Mouse (Mus musculus): Measurements from ENCODE around the gene Tnfrsf26. TPM values are rescaled to one million over a fixed set of nuclear protein-coding genes. Genes with fewer than 3 reads are reported as not detected.

The Tnfrsf26 gene
- polyA plus RNA-seq, 1 experiment = 0.22 TPM

- Histone ChIP-seq H3K4me1 (peaks cover 34% of the 10 kb centered on the region), H3K27me3 (replicated peaks) (peaks cover 5% of the 10 kb centered on the region), H3K36me3 (replicated peaks; ENCODE audit: low read length) (no peaks in the 10 kb centered on the region), H3K9me3 (peaks cover 7% of the 10 kb centered on the region), H3K4me3 (replicated peaks) (peak overlapping the region; percentile 85)
- no peak for TF ChIP-seq GATA1 (IDR thresholded peaks at IDR 0.05; ENCODE audit: borderline replicate concordance, low read length)
- TF ChIP-seq FLI1 (IDR thresholded peaks at IDR 0.05; ENCODE audit: low read length) = no peak
These were observed 801 bp downstream of the Tnfrsf26 start for GRCm38 (mm10) chr7:143627555-143628286.

- peaks cover 4% of the 10 kb centered on the region for H3K27me3 ChIP-seq (replicated peaks)
- H3K36me3 ChIP-seq (replicated peaks; ENCODE audit: low read length) = no peaks in the 10 kb centered on the region
- H3K4me1 ChIP-seq = peaks cover 34% of the 10 kb centered on the region
- H3K9me3 ChIP-seq = peaks cover 7% of the 10 kb centered on the region
- TF ChIP-seq FLI1 (IDR thresholded peaks at IDR 0.05; ENCODE audit: low read length) (no peak), GATA1 (IDR thresholded peaks at IDR 0.05; ENCODE audit: borderline replicate concordance, low read length) (no peak)
- no peak overlapping the region for H3K4me3 ChIP-seq (replicated peaks)
These were observed 2.3 kb downstream of the Tnfrsf26 start for GRCm38 (mm10) chr7:143626178-143626577.

GRCm38 (mm10) chr7:143625151-143625550, 3.4 kb downstream of the Tnfrsf26 start:
- H3K4me3 ChIP-seq (replicated peaks) = peak overlapping the region; percentile 28
- peaks cover 7% of the 10 kb centered on the region for H3K9me3 ChIP-seq
- H3K4me1 ChIP-seq = peaks cover 34% of the 10 kb centered on the region
- TF ChIP-seq FLI1 (IDR thresholded peaks at IDR 0.05; ENCODE audit: low read length) (no peak), GATA1 (IDR thresholded peaks at IDR 0.05; ENCODE audit: borderline replicate concordance, low read length) (no peak)
- no peaks in the 10 kb centered on the region for H3K36me3 ChIP-seq (replicated peaks; ENCODE audit: low read length)
- H3K27me3 ChIP-seq (replicated peaks) = peaks cover 4% of the 10 kb centered on the region

- H3K9me3 ChIP-seq = peaks cover 7% of the 10 kb centered on the region
- peaks cover 4% of the 10 kb centered on the region for H3K27me3 ChIP-seq (replicated peaks)
- no peak overlapping the region for H3K4me3 ChIP-seq (replicated peaks)
- peaks cover 33% of the 10 kb centered on the region for H3K4me1 ChIP-seq
- H3K36me3 ChIP-seq (replicated peaks; ENCODE audit: low read length) = no peaks in the 10 kb centered on the region
- no peak for TF ChIP-seq FLI1 (IDR thresholded peaks at IDR 0.05; ENCODE audit: low read length)
- no peak for TF ChIP-seq GATA1 (IDR thresholded peaks at IDR 0.05; ENCODE audit: borderline replicate concordance, low read length)
These were observed 4.0 kb downstream of the Tnfrsf26 start for GRCm38 (mm10) chr7:143624561-143624960.

GRCm38 (mm10) chr7:143620951-143621350, 7.6 kb downstream of the Tnfrsf26 start:
- H3K27me3 ChIP-seq (replicated peaks) = peaks cover 28% of the 10 kb centered on the region
- peaks cover 15% of the 10 kb centered on the region for H3K4me1 ChIP-seq
- H3K36me3 ChIP-seq (replicated peaks; ENCODE audit: low read length) = no peaks in the 10 kb centered on the region
- H3K9me3 ChIP-seq = peaks cover 14% of the 10 kb centered on the region
- no peak overlapping the region for H3K4me3 ChIP-seq (replicated peaks)
- TF ChIP-seq GATA1 (IDR thresholded peaks at IDR 0.05; ENCODE audit: borderline replicate concordance, low read length) = no peak
- no peak for TF ChIP-seq FLI1 (IDR thresholded peaks at IDR 0.05; ENCODE audit: low read length)

- Histone ChIP-seq H3K4me1 (peaks cover 5% of the 10 kb centered on the region; the same call in 1 of the 2 replicates), H3K27me3 (replicated peaks) (peaks cover 51% of the 10 kb centered on the region), H3K9me3 (peaks cover 17% of the 10 kb centered on the region), H3K4me3 (replicated peaks) (no peak overlapping the region), H3K36me3 (replicated peaks; ENCODE audit: low read length) (no peaks in the 10 kb centered on the region)
- TF ChIP-seq FLI1 (IDR thresholded peaks at IDR 0.05; ENCODE audit: low read length) = no peak
- no peak for TF ChIP-seq GATA1 (IDR thresholded peaks at IDR 0.05; ENCODE audit: borderline replicate concordance, low read length)
These were observed 14.0 kb downstream of the Tnfrsf26 start for GRCm38 (mm10) chr7:143614404-143615135.

- Histone ChIP-seq H3K9me3 (peaks cover 16% of the 10 kb centered on the region), H3K4me3 (replicated peaks) (no peak overlapping the region), H3K36me3 (replicated peaks; ENCODE audit: low read length) (no peaks in the 10 kb centered on the region), H3K4me1 (peaks cover 5% of the 10 kb centered on the region; the same call in 1 of the 2 replicates), H3K27me3 (replicated peaks) (peaks cover 45% of the 10 kb centered on the region)
- TF ChIP-seq GATA1 (IDR thresholded peaks at IDR 0.05; ENCODE audit: borderline replicate concordance, low read length) = no peak
- TF ChIP-seq FLI1 (IDR thresholded peaks at IDR 0.05; ENCODE audit: low read length) = no peak
These were observed 16.3 kb downstream of the Tnfrsf26 start for GRCm38 (mm10) chr7:143612215-143612614.

GRCm38 (mm10) chr7:143605321-143605720, 23.2 kb downstream of the Tnfrsf26 start:
- Histone ChIP-seq H3K36me3 (replicated peaks; ENCODE audit: low read length) (no peaks in the 10 kb centered on the region), H3K9me3 (peaks cover 6% of the 10 kb centered on the region; the same call in 1 of the 2 replicates), H3K27me3 (replicated peaks) (peaks cover 34% of the 10 kb centered on the region), H3K4me1 (peaks cover 26% of the 10 kb centered on the region), H3K4me3 (replicated peaks) (no peak overlapping the region)
- TF ChIP-seq GATA1 (IDR thresholded peaks at IDR 0.05; ENCODE audit: borderline replicate concordance, low read length) (no peak; the same call in 2 of the 3 replicates), FLI1 (IDR thresholded peaks at IDR 0.05; ENCODE audit: low read length) (no peak)

GRCm38 (mm10) chr7:143604889-143605288, 23.6 kb downstream of the Tnfrsf26 start:
- Histone ChIP-seq H3K4me1 (peaks cover 28% of the 10 kb centered on the region), H3K36me3 (replicated peaks; ENCODE audit: low read length) (no peaks in the 10 kb centered on the region), H3K27me3 (replicated peaks) (peaks cover 30% of the 10 kb centered on the region), H3K4me3 (replicated peaks) (no peak overlapping the region), H3K9me3 (peaks cover 6% of the 10 kb centered on the region; the same call in 1 of the 2 replicates)
- TF ChIP-seq GATA1 (IDR thresholded peaks at IDR 0.05; ENCODE audit: borderline replicate concordance, low read length) = no peak
- no peak for TF ChIP-seq FLI1 (IDR thresholded peaks at IDR 0.05; ENCODE audit: low read length)

- peaks cover 5% of the 10 kb centered on the region; the same call in 1 of the 2 replicates for H3K9me3 ChIP-seq
- H3K4me3 ChIP-seq (replicated peaks) = no peak overlapping the region
- peaks cover 10% of the 10 kb centered on the region for H3K27me3 ChIP-seq (replicated peaks)
- H3K4me1 ChIP-seq = peaks cover 57% of the 10 kb centered on the region
- H3K36me3 ChIP-seq (replicated peaks; ENCODE audit: low read length) = peaks cover 17% of the 10 kb centered on the region
- TF ChIP-seq FLI1 (IDR thresholded peaks at IDR 0.05; ENCODE audit: low read length) (no peak), GATA1 (IDR thresholded peaks at IDR 0.05; ENCODE audit: borderline replicate concordance, low read length) (no peak)
These were observed 26.8 kb downstream of the Tnfrsf26 start for GRCm38 (mm10) chr7:143601705-143602104.
